Mouse (Mus musculus) liver, adult 2 months (tissue): ENCODE measurements at regions not wholly inside any gene's neighbourhood (a gene's known extent, or its start where the extent isn't known, plus 50 kb on each side); places are given as distances from the start of the nearest gene placed in this dataset.

Source experiments
- DNase-seq: peaks from one replicate; pipeline ENCODE4 v3.0.0-alpha.2; 2011; ENCODE audit warnings: low read depth, low spot score; ENCODE audit errors: extremely low read depth
- H3K27ac ChIP-seq: fragments of 200-500 bp; replicated peaks from 2 replicates; pipeline ENCODE4 v1.5.1; 2012; ENCODE audit warnings: low read depth, mild to moderate bottlenecking, control low read depth, inconsistent platforms, low read length; ENCODE audit not compliant: insufficient read depth
- H3K27me3 ChIP-seq: fragments of 200-500 bp; 2 replicates; pipeline ENCODE4 v1.6.1; 2012; ENCODE audit warnings: mild to moderate bottlenecking, moderate library complexity, low read length, inconsistent platforms; ENCODE audit not compliant: control insufficient read depth, insufficient read depth
- H3K36me3 ChIP-seq: fragments of 200-500 bp; 2 replicates; pipeline ENCODE4 v1.6.1; 2012; ENCODE audit warnings: low read length, inconsistent platforms; ENCODE audit not compliant: control insufficient read depth, insufficient read depth
- H3K4me1 ChIP-seq: fragments of 200-500 bp; 2 replicates; pipeline ENCODE4 v1.6.1; 2011; ENCODE audit warnings: low read length; ENCODE audit not compliant: control insufficient read depth, insufficient read depth
- H3K4me3 ChIP-seq: fragments of 200-500 bp; 2 replicates; pipeline ENCODE4 v1.5.1; 2011; ENCODE audit warnings: low read depth, mild to moderate bottlenecking, control low read depth, low read length, moderate library complexity; ENCODE audit not compliant: insufficient read depth
- H3K79me2 ChIP-seq: fragments of 200-500 bp; 2 replicates; pipeline ENCODE4 v1.6.1; 2012; ENCODE audit warnings: inconsistent platforms, mild to moderate bottlenecking, low read length, moderate library complexity; ENCODE audit not compliant: control insufficient read depth, insufficient read depth
- H3K9ac ChIP-seq: fragments of 200-500 bp; 2 replicates; pipeline ENCODE4 v1.6.1; 2012; ENCODE audit warnings: low read depth, mild to moderate bottlenecking, control low read depth, inconsistent platforms, low read length
- CTCF ChIP-seq: fragments of 200-500 bp; IDR thresholded peaks from 2 replicates; pipeline ENCODE4 v1.5.1; 2011; ENCODE audit warnings: low read depth, low read length, control low read depth
- POLR2A ChIP-seq: fragments of 200-500 bp; IDR thresholded peaks from 2 replicates; pipeline ENCODE4 v1.6.1; 2011; ENCODE audit warnings: low read length, control low read depth; ENCODE audit not compliant: insufficient read depth; ENCODE audit errors: extremely low read depth
- whole genome bisulfite sequencing: fragments of 180-500 bp; shearing (Covaris S2); methylation state at CpG from one replicate; pipeline ENCODE4 v1.1.7; 2018; 5-methylcytosine and 5-hydroxymethylcytosine counted together

GRCm38 (mm10) chr3:105298273-105298672, 153.9 kb upstream of the Kcnd3 start:
- Histone ChIP-seq H3K79me2 (no peaks in the 10 kb centered on the region), H3K27ac (no peak overlapping the region), H3K4me3 (no peak overlapping the region), H3K4me1 (no peaks in the 10 kb centered on the region), H3K36me3 (no peaks in the 10 kb centered on the region), H3K27me3 (no peaks in the 10 kb centered on the region), H3K9ac (no peak overlapping the region)
- DNase-seq = no peak
- 86% methylated on average over 3 of the region's 3 CpGs for WGBS
- TF ChIP-seq CTCF (no peak), POLR2A (no peak)

GRCm38 (mm10) chr3:105300693-105301548, 151.2 kb upstream of the Kcnd3 start:
- Histone ChIP-seq H3K36me3 (no peaks in the 10 kb centered on the region), H3K27ac (no peak overlapping the region), H3K9ac (no peak overlapping the region), H3K27me3 (no peaks in the 10 kb centered on the region), H3K4me3 (no peak overlapping the region), H3K4me1 (no peaks in the 10 kb centered on the region), H3K79me2 (no peaks in the 10 kb centered on the region)
- WGBS = 49% methylated on average over 7 of the region's 7 CpGs
- DNase-seq = no peak
- TF ChIP-seq CTCF (no peak), POLR2A (no peak)

- Histone ChIP-seq H3K79me2 (no peaks in the 10 kb centered on the region), H3K27me3 (no peaks in the 10 kb centered on the region), H3K4me1 (no peaks in the 10 kb centered on the region), H3K36me3 (no peaks in the 10 kb centered on the region), H3K9ac (no peak overlapping the region), H3K4me3 (no peak overlapping the region), H3K27ac (no peak overlapping the region)
- WGBS = 36% methylated on average over 2 of the region's 2 CpGs
- no peak for DNase-seq
- TF ChIP-seq POLR2A = no peak
Observed at GRCm38 (mm10) chr3:105307676-105308075, 144.5 kb upstream of the Kcnd3 start.

- no peak for DNase-seq
- no peaks in the 10 kb centered on the region for H3K27me3 ChIP-seq
- no peak overlapping the region for H3K4me3 ChIP-seq
- H3K9ac ChIP-seq = no peak overlapping the region
- no peak overlapping the region for H3K27ac ChIP-seq
- H3K79me2 ChIP-seq = no peaks in the 10 kb centered on the region
- WGBS = 96% methylated on average over 2 of the region's 2 CpGs
- no peaks in the 10 kb centered on the region for H3K36me3 ChIP-seq
- no peaks in the 10 kb centered on the region for H3K4me1 ChIP-seq
- TF ChIP-seq CTCF (no peak), POLR2A (no peak)
Observed at GRCm38 (mm10) chr3:105309020-105309419, 143.1 kb upstream of the Kcnd3 start.

- WGBS = 86% methylated on average over 4 of the region's 4 CpGs
- no peak for DNase-seq
- H3K4me3 ChIP-seq = no peak overlapping the region
- TF ChIP-seq POLR2A (no peak), CTCF (no peak)
- no peaks in the 10 kb centered on the region for H3K36me3 ChIP-seq
- no peaks in the 10 kb centered on the region for H3K27me3 ChIP-seq
- H3K27ac ChIP-seq = no peak overlapping the region
- no peak overlapping the region for H3K9ac ChIP-seq
- no peaks in the 10 kb centered on the region for H3K4me1 ChIP-seq
- H3K79me2 ChIP-seq = no peaks in the 10 kb centered on the region
Observed at GRCm38 (mm10) chr3:105353268-105353667, 98.9 kb upstream of the Kcnd3 start.

- no peak overlapping the region for H3K4me3 ChIP-seq
Observed at GRCm38 (mm10) chr3:105354123-105354931, 97.8 kb upstream of the Kcnd3 start.

More at GRCm38 (mm10) chr3:105354123-105354931, 97.8 kb upstream of the Kcnd3 start:
- Histone ChIP-seq H3K27me3 (no peaks in the 10 kb centered on the region), H3K36me3 (no peaks in the 10 kb centered on the region), H3K9ac (no peak overlapping the region), H3K79me2 (no peaks in the 10 kb centered on the region), H3K4me1 (no peaks in the 10 kb centered on the region), H3K27ac (no peak overlapping the region)
- TF ChIP-seq CTCF (no peak), POLR2A (no peak)
- DNase-seq = no peak
- WGBS = 73% methylated on average over 16 of the region's 16 CpGs
